Mouse (Mus musculus): Measurements from ENCODE around the gene Apoa1.
A peak's percentile ranks its signal among the peaks of the same experiment; 100 is the strongest.

The Apoa1 gene

DNA sequence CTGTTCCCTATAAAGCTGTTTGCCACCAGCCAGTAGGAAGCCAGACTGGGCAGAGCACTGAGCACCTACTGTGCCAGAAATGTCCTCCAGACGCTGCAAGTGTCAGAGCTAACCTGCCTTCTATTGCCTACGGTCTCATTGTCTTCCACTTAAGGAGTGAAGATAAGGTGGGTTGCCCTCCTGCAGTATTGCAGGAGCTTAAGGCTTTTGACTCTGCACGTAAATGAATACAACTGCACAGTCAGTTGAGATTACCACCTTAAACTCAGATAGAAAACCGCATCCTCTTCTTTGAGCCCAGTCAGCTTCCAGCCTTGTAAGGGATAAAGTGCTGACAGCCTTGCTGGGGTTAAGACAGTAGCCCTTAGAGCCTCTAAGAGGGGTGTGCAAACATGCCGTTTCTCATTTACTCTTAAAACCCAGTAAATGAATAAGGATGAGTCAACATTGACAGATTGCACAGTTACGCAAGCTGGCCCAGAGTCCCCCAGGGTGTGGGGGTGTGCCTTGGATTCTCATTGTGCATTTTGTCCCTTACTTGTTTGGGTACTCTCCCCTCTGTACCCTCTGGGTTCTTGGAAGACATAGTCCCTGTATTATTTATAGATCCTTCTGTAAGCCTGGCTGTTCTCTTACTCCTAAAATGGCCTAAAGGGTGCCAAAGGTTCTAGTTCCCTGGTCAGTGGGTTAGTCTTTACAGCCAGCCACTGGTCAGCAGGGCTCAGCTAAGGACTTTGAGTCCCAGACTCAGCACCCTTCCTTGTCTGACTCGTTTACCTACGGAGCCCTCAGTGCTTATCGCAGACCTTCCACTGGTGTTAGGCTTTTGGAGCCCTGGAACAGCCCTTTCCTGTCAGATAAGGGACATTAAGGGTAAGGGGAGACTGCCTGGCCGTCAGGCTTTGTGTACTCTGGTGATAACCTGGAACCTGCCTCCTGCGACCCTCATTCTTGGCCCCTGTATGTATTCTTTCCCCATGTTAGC lies 12.8 kb upstream of the Apoa1 start:
- DNase-seq (ENCODE audit: extremely low spot score, low spot score) = no peak

DNA sequence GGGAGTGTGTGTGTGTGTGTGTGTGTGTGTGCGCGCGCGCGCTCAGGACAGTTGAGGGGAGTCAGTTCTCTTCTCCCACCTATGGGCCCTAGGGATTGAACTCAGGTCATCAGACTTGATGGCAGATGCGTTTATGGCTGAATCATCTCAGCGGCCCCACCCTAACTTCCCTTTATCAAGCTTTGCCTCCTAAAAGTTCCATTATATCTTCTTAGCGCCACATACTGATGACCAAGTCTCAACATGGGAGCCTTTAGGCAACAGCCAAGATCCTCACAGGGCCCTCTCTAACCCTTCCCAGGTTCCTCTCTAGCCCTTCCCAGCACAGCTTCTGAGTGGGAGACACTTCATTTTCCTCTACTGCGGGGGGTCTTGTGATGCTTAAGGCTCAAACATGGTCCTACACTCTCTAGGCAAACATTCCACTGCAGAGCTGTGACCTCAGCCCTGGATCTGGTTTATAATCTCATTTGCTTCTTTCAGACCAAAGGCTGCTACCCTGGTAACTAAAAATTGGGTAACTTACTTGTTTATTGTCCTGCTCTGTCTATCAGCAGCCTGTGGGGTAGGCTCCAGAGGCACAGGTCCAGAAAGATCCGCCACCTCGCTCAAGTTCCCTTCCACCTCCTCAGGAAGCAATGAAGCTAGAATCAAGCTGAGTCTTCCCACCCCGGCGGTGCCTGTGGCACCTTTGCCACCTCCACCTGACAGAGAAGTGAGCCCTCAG lies 11.5 kb upstream of the Apoa1 start:
- DNase-seq (ENCODE audit: extremely low spot score, low spot score) = no peak

DNA sequence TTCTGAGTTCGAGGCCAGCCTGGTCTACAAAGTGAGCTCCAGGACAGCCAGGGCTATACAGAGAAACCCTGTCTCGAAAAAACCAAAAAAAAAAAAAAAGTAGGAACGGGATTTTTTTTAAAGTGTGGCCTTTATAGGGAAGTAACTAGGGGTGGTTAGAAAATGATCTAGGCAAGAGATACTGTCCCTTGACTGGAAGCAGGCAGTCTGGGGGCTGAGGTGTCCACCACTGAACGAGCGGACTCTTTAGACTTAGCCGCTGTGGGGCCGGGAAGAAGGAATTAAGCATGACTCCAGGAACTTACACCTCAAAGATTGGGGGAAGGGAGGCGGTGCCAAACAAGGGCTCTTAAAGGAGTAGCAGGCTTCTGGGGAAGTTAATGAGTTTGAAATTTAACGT lies 10.2 kb upstream of the Apoa1 start:
- DNase-seq (ENCODE audit: extremely low spot score, low spot score) = no peak

DNA sequence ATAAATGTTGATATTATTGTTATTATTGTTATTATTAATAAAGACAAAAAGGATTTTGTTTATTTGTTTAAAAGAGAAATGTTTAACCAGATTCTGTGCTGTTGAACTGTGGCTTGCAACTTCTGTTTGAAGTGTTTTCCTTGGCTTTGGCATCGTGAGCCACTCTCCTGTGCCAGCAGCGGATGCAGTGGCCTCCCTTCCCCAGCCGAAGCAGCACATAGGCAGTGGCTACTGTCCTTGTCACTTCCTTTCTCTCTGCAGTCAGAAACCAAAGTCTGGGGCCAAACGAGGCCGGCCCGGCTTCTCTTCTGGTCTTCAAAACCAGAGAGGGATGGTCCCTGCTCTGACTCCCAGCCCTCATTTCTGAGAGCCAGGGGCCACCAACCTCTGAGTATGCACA lies 5.3 kb upstream of the Apoa1 start:
- no peak for DNase-seq (ENCODE audit: extremely low spot score, low spot score)

DNA sequence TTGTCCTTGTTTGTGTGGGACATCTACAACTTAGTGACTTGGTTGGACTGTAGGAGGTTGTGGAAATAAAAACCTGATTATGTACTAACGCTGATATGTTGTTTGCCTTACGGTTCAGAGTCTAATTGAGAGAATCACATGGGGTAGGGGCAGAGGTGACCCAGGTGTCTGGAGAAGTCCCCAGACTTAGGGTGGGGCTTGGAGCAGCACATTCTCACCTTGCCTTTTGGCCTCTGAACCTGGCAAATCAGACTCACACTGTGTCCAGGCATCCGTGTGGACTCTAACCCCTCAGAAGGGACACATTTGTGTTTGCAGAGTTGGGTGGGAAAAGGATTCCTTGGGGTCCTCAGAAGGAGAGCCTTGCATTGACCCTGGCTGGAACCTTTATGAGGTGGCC lies 4.3 kb upstream of the Apoa1 start:
- DNase-seq (ENCODE audit: extremely low spot score, low spot score) = no peak

DNA sequence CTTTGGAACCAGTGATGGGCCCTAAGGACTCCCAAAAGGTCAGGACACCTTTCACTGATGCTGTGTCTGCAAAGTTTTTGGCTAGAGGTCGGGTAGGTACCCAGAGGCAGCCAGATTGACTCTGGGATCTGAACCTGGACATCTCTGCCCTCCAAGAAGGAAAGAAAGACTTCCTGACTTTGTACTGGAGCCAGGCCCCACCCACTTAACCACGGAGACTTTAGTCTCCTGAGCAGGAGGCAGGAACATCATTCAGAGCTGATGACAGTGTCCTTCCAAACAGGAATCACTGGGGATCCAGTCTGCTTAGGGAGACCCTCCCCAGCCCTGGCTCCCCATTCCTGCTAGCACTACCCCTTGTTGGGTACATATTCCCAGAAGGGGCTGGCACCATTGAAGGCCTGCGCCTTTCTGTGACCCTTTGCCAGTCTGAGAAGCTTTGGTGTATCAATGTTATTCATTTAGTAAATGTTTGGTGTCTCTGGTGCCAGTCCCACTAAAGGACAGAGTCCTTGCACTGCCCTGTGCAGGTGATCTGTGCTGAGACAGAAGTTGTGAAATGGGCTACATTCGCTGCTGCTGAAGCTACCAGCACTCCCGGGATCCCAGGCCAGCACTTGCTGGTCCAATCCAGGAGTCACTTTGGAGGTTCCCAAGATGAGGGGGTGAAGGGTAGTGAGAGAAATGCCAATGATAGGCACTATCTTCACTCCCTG lies 3.3 kb upstream of the Apoa1 start:
- no peak for DNase-seq (ENCODE audit: extremely low spot score, low spot score)

DNA sequence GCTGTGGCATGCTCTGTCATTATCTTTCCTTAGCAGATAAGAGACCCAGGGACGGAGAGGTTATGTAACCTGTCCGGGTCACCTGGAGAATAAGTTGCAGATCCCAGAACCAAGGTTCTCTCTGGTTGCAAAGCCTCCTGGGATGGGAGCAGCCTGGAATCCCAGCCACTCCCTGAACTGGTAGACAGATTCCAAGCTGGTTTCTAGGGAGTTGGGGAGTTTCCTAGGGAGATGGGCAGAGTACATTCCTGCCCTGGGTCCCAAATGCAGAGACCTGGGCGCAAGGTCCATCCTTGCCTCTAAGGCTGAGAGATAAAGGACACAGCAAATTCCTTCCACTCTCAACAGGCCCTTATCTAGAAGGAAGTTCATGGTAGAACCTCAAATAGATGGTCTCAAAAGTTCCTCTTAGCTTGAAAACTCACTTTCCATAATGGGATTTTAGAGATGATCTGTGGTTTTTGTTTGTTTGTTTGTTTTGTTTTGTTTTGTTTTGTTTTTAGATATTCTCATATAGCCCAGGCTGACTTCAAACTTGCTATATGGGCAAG lies 1.2 kb upstream of the Apoa1 start:
- no peak for DNase-seq (ENCODE audit: extremely low spot score, low spot score)

DNA sequence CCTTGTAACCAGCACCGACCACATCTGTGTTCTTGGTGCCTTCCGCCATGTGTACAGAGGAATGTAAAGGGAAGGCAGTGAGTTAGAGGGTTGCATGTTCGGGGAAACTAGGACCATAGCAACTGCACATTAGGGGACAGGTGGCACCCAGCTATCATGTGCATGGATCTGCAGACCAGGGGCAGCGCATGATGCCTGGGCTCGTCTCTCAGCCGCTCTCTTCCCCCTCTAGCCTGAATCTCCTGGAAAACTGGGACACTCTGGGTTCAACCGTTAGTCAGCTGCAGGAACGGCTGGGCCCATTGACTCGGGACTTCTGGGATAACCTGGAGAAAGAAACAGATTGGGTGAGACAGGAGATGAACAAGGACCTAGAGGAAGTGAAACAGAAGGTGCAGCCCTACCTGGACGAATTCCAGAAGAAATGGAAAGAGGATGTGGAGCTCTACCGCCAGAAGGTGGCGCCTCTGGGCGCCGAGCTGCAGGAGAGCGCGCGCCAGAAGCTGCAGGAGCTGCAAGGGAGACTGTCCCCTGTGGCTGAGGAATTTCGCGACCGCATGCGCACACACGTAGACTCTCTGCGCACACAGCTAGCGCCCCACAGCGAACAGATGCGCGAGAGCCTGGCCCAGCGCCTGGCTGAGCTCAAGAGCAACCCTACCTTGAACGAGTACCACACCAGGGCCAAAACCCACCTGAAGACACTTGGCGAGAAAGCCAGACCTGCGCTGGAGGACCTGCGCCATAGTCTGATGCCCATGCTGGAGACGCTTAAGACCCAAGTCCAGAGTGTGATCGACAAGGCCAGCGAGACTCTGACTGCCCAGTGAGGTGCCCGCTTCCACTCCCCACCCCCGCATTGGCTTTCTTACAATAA lies 1.4 kb downstream of the Apoa1 start:
- peak; percentile 82 for DNase-seq (ENCODE audit: extremely low spot score, low spot score)

DNA sequence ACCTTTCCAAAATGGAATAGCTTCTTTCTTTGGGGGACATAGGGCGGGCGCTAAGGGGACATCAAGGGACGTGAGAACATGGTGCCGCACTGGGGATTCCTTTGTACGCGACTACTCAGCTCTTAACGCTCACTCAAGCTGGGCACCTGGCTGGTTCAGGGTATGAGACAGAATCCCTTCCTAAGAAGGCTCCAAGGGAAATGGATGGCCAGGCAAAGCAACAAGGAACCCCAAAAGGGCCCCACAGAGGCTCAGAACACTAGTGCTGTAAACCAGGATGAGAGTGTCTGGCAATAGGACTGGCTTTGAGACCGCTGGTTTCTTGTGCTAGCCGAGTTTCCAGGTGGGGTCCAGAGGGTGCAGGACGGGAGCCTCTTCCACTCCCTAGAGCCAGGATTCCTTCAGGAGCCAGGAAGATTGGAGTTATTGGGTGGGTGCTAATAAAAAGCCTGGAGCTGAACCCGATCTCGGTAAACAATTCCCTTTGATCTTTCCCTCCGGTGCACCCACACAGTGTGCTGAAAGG lies 2.1 kb downstream of the Apoa1 start:
- DNase-seq (ENCODE audit: extremely low spot score, low spot score) = no peak

DNA sequence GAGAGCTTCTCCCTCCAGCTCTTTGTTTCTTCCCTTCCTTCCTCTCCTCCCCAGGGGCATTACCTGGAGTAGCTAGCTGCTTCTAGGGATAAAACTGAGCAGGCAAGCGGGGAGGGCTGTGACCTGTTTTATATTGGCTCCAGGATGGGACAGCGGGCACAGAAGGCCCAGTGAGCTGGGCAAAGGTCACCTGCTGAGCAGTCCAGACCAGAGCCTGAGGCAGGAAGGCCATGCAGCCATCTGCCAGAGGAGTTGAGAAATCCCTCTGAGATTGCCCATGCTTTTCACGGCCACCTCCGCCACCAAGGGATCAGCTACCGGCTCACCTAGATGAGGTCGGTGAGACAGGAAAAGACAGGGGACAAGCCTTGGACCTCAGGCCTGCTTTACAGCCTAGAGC lies 6.8 kb downstream of the Apoa1 start:
- no peak for DNase-seq (ENCODE audit: extremely low spot score, low spot score)

DNA sequence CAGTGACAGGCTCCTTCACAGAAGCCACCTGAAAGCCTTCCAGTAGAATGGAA lies 7.0 kb downstream of the Apoa1 start, which contains the start of gene Apoc3:
Gene Apoc3, minus strand, starts transcription at position 41 of the 53 bp plus-strand sequence.
- DNase-seq (ENCODE audit: extremely low spot score, low spot score) = no peak

DNA sequence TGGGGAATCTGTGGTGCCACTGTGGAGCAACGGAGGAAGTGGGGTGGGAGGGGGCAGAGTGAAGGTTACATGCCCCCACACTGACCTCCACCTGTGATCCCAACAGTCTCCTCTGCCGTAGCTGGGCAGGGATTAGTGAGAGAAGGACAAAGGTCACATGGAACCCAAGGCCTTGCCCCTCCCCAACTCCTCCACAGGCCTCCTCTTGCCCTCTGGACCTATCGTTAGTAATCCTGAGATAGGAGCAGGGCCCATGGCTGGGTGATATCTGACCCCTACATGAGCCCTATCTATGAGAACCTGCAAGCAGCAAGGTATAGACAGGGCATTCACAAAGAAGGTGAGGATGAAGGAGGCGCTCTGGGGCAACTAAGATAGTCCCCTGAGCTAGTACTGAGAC lies 7.3 kb downstream of the Apoa1 start:
- no peak for DNase-seq (ENCODE audit: extremely low spot score, low spot score)

DNA sequence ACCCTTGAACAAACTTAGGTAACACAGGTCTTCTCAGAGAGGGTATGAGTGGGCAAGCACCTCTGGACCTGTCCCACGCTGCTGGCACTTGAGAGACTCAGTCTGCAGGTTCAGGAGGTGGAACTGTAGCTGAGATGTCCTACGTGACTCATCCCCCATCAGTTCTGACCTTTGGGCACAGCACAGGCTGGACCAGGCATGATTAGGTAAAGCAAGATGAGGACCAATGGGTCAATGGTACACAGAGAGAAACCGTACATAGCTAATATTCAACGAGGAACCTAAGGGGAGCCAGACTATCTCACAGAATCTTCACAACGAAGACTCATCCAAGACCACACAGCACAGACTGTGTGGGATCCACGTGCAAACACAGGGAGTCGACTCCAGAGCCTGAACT lies 10.5 kb downstream of the Apoa1 start:
- DNase-seq (ENCODE audit: extremely low spot score, low spot score) = no peak

DNA sequence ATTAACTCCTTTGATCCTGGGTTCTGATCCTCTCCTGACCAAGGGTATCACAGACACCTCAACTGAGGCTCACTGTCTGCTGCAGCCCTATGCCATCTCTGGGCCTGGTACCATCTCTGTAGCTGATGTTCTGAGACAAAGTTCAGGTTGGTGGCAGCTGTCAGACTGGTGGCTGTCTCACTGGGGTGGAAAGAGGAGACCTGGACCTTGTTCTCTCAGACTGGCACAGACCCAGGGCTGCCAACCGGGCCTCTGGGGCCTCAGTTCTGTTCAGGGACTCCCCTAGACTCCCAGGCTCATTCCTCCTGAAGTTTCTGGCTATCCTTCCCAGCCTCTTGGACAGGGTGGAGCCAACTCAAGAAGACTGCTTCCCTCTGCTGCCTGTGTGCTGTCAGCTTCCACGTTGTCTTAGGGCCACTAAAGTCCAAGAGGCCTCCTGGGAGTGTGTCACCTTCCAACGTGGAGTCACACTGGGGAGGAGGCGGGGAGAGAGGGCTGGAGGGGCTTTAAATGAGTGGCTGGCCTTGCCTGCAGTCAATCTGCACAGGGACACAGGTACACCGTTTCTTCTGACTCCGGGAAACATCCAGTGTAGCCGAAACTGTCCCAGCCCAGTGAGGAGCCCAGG lies 12.3 kb downstream of the Apoa1 start, which contains the start of gene Apoa4:
Gene Apoa4, plus strand, starts transcription at position 171 of the 628 bp plus-strand sequence.
- no peak for DNase-seq (ENCODE audit: extremely low spot score, low spot score)

DNA sequence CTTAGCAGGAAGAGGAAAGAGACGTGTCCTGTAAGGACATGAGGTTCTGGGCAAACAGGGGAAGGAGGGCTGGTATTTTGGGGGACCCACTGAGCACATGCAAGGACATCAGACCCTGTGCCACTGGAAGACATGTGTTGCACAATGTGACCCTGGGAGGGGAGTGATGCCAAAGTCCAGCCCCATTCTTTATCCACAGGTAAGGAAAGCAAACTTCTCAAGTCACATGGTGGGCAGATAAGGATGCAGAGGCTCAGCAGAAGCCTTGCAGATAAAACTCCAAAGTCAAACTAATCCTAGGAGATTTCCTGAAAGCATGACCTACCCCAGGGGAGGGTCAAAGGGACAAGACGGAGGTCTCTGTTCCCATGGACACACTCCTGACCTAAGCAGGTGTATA lies 13.4 kb downstream of the Apoa1 start:
- no peak for DNase-seq (ENCODE audit: extremely low spot score, low spot score)

DNA sequence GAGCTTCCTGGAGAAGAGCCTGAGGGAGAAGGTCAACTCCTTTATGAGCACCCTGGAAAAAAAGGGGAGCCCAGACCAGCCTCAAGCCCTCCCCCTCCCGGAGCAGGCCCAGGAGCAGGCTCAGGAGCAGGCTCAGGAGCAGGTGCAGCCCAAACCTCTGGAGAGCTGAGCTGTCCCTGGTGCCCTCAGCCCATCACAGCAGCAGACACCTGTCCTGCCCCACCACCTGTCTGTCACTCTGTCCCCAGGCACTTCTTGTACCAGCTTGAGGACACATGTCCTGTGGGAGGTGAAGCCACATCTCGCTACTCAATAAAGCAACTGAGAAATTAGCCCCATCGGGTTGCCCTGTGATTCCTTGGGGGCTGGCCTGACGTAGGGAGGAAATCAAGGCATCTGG lies 14.7 kb downstream of the Apoa1 start:
- DNase-seq (ENCODE audit: extremely low spot score, low spot score) = no peak

DNA sequence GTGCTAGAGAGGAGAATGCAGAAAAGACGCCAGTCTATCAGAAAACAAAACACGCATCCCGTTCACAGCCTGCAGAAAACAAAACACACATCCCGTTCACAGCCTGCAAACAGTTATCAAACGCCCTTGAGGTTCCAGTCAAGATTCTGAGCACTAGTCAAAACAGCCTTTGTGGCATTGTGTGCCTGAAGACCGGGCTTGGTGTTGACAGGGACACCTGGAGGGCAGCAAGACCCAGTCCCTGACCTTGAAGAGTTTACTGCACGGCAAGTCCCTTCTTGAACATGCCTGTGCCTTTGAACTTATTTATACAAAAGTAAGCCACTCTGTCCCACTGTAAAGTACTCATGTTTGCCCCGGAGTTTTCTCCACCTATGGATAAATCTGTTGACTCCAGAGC lies 15.2 kb downstream of the Apoa1 start:
- no peak for DNase-seq (ENCODE audit: extremely low spot score, low spot score)

DNA sequence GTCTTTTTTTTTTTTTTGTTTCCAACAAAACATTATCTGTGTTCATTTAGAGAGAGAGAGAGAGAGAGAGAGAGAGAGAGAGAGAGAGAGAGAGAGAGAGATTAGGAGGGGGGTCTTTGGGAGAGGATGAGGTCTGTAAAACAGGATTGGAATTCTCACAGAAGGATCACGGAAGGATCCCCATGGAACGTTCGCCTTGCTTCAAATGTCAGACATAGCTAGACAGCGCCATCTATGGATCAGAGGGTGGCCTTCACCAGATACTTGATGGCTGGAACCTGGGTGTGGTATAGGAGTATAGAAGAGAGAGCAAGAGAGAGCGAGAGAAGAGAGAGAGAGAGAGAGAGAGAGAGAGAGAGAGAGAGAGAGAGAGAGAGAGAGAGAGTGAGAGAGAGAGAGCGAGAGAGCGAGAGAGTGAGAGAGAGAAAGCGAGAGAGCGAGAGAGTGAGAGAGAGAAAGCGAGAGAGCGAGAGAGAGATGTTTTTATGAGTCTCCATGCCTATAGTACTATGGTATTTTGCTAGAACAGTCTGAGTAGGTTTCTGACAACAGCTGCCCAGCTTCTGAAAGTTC lies 18.5 kb downstream of the Apoa1 start:
- DNase-seq (ENCODE audit: extremely low spot score, low spot score) = peak; percentile 60

DNA sequence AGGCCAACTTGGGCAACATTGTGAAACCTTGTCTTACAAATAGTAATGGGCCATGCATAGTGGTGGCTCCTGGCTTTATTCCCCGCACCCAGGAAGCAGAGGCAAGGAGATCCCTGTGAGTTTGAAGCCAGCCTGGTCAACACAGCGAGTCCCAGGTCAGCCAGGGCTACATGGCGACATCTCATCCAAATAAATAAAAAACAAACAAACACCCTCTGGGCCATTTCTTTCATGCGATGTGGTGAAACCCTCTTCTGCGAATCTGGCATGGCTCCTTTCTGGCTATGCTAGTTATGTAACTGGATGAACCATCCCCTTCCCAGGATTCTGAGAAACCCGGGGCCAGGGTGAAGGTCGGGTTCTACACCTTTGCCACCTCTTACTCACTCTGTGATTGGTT lies 27.8 kb downstream of the Apoa1 start:
- no peak for DNase-seq (ENCODE audit: extremely low spot score, low spot score)

All from neural tube, embryonic 10.5 days (tissue).